Comparison of ENCODE assay signal across 8 mouse cellular contexts in genomic region chr2:156722071-156722575, GRCm38 (mm10). TPM values are rescaled to one million over a fixed set of nuclear protein-coding genes. Genes with fewer than 3 reads are reported as not detected.
DNase-seq lines count a peak whose midpoint lies in the region; ATAC-seq and TF ChIP-seq lines count a peak whose summit lies in the region.

No protein-coding gene starts in this region.

- H3K27ac ChIP-seq in neural tube, embryonic 11.5 days (ENCODE audit: low read depth, low read length): peak overlapping the region; percentile 86
- peak overlapping the region; percentile 97 for H3K27ac ChIP-seq in hindbrain, postnatal 0 days
- peak overlapping the region; percentile 78 for H3K27ac ChIP-seq in limb, embryonic 13.5 days
- peak overlapping the region; percentile 93 for H3K27ac ChIP-seq in midbrain, embryonic 13.5 days
- peak overlapping the region; percentile 84 for H3K27ac ChIP-seq in stomach, embryonic 16.5 days (ENCODE audit: low read length)

- H3K4me3 ChIP-seq in neural tube, embryonic 11.5 days (ENCODE audit: low read depth, low read length): peak overlapping the region; percentile 85
- peak overlapping the region; percentile 90 for H3K4me3 ChIP-seq in hindbrain, postnatal 0 days (ENCODE audit: low read length)
- H3K4me3 ChIP-seq in limb, embryonic 13.5 days: peak overlapping the region; percentile 96
- H3K4me3 ChIP-seq in midbrain, embryonic 13.5 days (replicated peaks): peak overlapping the region; percentile 93
- peak overlapping the region; percentile 95 for H3K4me3 ChIP-seq in stomach, embryonic 16.5 days (replicated peaks; ENCODE audit: low read length)

- 1% methylated on average over 15 of the region's 15 CpGs for WGBS in neural tube, embryonic 11.5 days
- 1% methylated on average over 15 of the region's 15 CpGs for WGBS in hindbrain, postnatal 0 days
- 0% methylated on average over 15 of the region's 15 CpGs for WGBS in limb, embryonic 13.5 days
- WGBS in midbrain, embryonic 13.5 days: under 1% methylated on average over 15 of the region's 15 CpGs
- 3% methylated on average over 15 of the region's 15 CpGs for WGBS in stomach, embryonic 16.5 days

- H3K4me2 ChIP-seq in neural tube, embryonic 11.5 days (ENCODE audit: low read depth): peak overlapping the region; percentile 76
- peak overlapping the region; percentile 87 for H3K4me2 ChIP-seq in hindbrain, postnatal 0 days (ENCODE audit: low read depth, low read length)
- peak overlapping the region; percentile 88 for H3K4me2 ChIP-seq in limb, embryonic 13.5 days (replicated peaks)
- peak overlapping the region; percentile 81 for H3K4me2 ChIP-seq in midbrain, embryonic 13.5 days (replicated peaks)
- H3K4me2 ChIP-seq in stomach, embryonic 16.5 days (ENCODE audit: low read depth, low read length): peak overlapping the region; percentile 87

- no peaks in the 10 kb centered on the region for H3K9me3 ChIP-seq in neural tube, embryonic 11.5 days (ENCODE audit: control insufficient read depth, low read length)
- H3K9me3 ChIP-seq in hindbrain, postnatal 0 days (ENCODE audit: low read length): no peaks in the 10 kb centered on the region
- H3K9me3 ChIP-seq in limb, embryonic 13.5 days: no peaks in the 10 kb centered on the region
- no peaks in the 10 kb centered on the region for H3K9me3 ChIP-seq in midbrain, embryonic 13.5 days
- H3K9me3 ChIP-seq in stomach, embryonic 16.5 days (replicated peaks; ENCODE audit: control insufficient read depth, low read length): no peaks in the 10 kb centered on the region

- no peaks in the 10 kb centered on the region for H3K36me3 ChIP-seq in neural tube, embryonic 11.5 days (ENCODE audit: control insufficient read depth, insufficient read depth, low read length)
- no peaks in the 10 kb centered on the region for H3K36me3 ChIP-seq in hindbrain, postnatal 0 days (ENCODE audit: insufficient read depth, low read length)
- no peaks in the 10 kb centered on the region for H3K36me3 ChIP-seq in limb, embryonic 13.5 days
- no peaks in the 10 kb centered on the region for H3K36me3 ChIP-seq in midbrain, embryonic 13.5 days
- H3K36me3 ChIP-seq in stomach, embryonic 16.5 days (ENCODE audit: control insufficient read depth, insufficient read depth, low read length): no peaks in the 10 kb centered on the region

- H3K4me1 ChIP-seq in neural tube, embryonic 11.5 days (ENCODE audit: control insufficient read depth, insufficient read depth, low read length): peaks cover 37% of the 10 kb centered on the region
- peaks cover 60% of the 10 kb centered on the region for H3K4me1 ChIP-seq in hindbrain, postnatal 0 days (ENCODE audit: insufficient read depth, low read length)
- H3K4me1 ChIP-seq in limb, embryonic 13.5 days: peaks cover 78% of the 10 kb centered on the region
- H3K4me1 ChIP-seq in midbrain, embryonic 13.5 days (replicated peaks): peaks cover 76% of the 10 kb centered on the region
- peaks cover 62% of the 10 kb centered on the region for H3K4me1 ChIP-seq in stomach, embryonic 16.5 days (ENCODE audit: control insufficient read depth, insufficient read depth, low read length)

- TF ChIP-seq CTCF in hindbrain, postnatal 0 days (IDR thresholded peaks at IDR 0.05; ENCODE audit: low read depth): peak; percentile 18; the same call in 1 of the 2 replicates

- H3K27me3 ChIP-seq in neural tube, embryonic 11.5 days (ENCODE audit: control insufficient read depth, insufficient read depth, low read length): no peaks in the 10 kb centered on the region
- no peaks in the 10 kb centered on the region for H3K27me3 ChIP-seq in hindbrain, postnatal 0 days (ENCODE audit: insufficient read depth, low read length)
- no peaks in the 10 kb centered on the region for H3K27me3 ChIP-seq in limb, embryonic 13.5 days
- H3K27me3 ChIP-seq in midbrain, embryonic 13.5 days: no peaks in the 10 kb centered on the region
- H3K27me3 ChIP-seq in stomach, embryonic 16.5 days (ENCODE audit: control insufficient read depth, insufficient read depth, low read length): no peaks in the 10 kb centered on the region

- peak; percentile 63 for DNase-seq in neural tube, embryonic 11.5 days (ENCODE audit: low spot score)
- no peak for DNase-seq in neural tube, embryonic 10.5 days (ENCODE audit: extremely low spot score, low spot score)
- peak; percentile 54 to 65 for DNase-seq in cerebellum, postnatal 25 days
- peak; percentile 64 for DNase-seq in gastrocnemius, postnatal 10 days
- peak; percentile 58 for DNase-seq in hindbrain, postnatal 0 days (ENCODE audit: low spot score)

- peak; percentile 25; the same call in 1 of the 2 replicates for ATAC-seq in neural tube, embryonic 11.5 days (ENCODE audit: insufficient read depth, low FRiP score, low TSS enrichment)
- ATAC-seq in hindbrain, postnatal 0 days: no peak
- no peak; the same call in 1 of the 2 replicates for ATAC-seq in limb, embryonic 13.5 days (ENCODE audit: low FRiP score, low read depth)
- peak; percentile 19; the same call in 1 of the 2 replicates for ATAC-seq in midbrain, embryonic 13.5 days
- ATAC-seq in stomach, embryonic 16.5 days (ENCODE audit: insufficient read depth, low FRiP score): no peak

- H3K9ac ChIP-seq in neural tube, embryonic 11.5 days (ENCODE audit: low read length): peak overlapping the region; percentile 96
- H3K9ac ChIP-seq in hindbrain, postnatal 0 days (replicated peaks; ENCODE audit: low read length): peak overlapping the region; percentile 99
- H3K9ac ChIP-seq in limb, embryonic 13.5 days: peak overlapping the region; percentile 94
- peak overlapping the region; percentile 99 for H3K9ac ChIP-seq in midbrain, embryonic 13.5 days (replicated peaks)
- peak overlapping the region; percentile 90 for H3K9ac ChIP-seq in stomach, embryonic 16.5 days (ENCODE audit: low read length)

RNA-seq across cellular contexts. Expression of gene Myl9, which starts 53.1 kb away (rescaled TPM):
- polyA plus RNA-seq in neural tube, embryonic 11.5 days (2014; fragmentation: Nextera tagmentation; extraction: Ambion mirVana): 96.2 and 98.7 TPM in 2 replicates
- 100 to 1,000 TPM; 186 to 216 TPM for total RNA-seq in gastrocnemius, postnatal 10 days (2021)
- 38.4 and 41.7 TPM in 2 replicates for total RNA-seq in hindbrain, postnatal 0 days (2014; rRNA removed)
- 32.5 and 38.4 TPM in 2 replicates for polyA plus RNA-seq in hindbrain, postnatal 0 days (2015; fragmentation: Nextera tagmentation; extraction: Ambion mirVana)
- 201 and 204 TPM in 2 replicates for polyA plus RNA-seq in limb, embryonic 13.5 days (2015; fragmentation: Nextera tagmentation; extraction: Ambion mirVana)
- polyA plus RNA-seq in midbrain, embryonic 13.5 days (2015; fragmentation: Nextera tagmentation; extraction: Ambion mirVana): 33.0 and 37.4 TPM in 2 replicates
- 1,649 and 1,814 TPM in 2 replicates for polyA plus RNA-seq in stomach, embryonic 16.5 days (2015; fragmentation: Nextera tagmentation; extraction: Ambion mirVana)

Comparison
In these comparisons a context has a peak if more than half of its experiments do, and no peak if none do; other contexts are left out.
1. ATAC-seq: peak in neural tube, embryonic 11.5 days (single experiment) and midbrain, embryonic 13.5 days (single experiment); none in hindbrain, postnatal 0 days (single experiment), limb, embryonic 13.5 days (single experiment) and stomach, embryonic 16.5 days (single experiment).
2. Peak in every context shown above with its lines, with median percentiles within 50 percentile points of each other: H3K27ac ChIP-seq, H3K4me2 ChIP-seq, H3K4me3 ChIP-seq and H3K9ac ChIP-seq.